Mouse (Mus musculus): ENCODE results near the gene Fzd7. TPM values are rescaled to one million over a fixed set of nuclear protein-coding genes. Genes with fewer than 3 reads are reported as not detected.
A peak's percentile ranks its signal among the peaks of the same experiment; 100 is the strongest.

The Fzd7 gene
- polyA plus RNA-seq, 1 experiment from 2014 or later = 3.5 TPM

GRCm38 (mm10) chr1:59448497-59449270, 33.5 kb upstream of the Fzd7 start:
- Histone ChIP-seq H3K27ac (replicated peaks) (no peak overlapping the region), H3K4me2 (replicated peaks) (no peak overlapping the region), H3K9me3 (no peaks in the 10 kb centered on the region), H3K9ac (replicated peaks) (no peak overlapping the region), H3K4me1 (peaks cover 3% of the 10 kb centered on the region; the same call in 1 of the 2 replicates), H3K4me3 (no peak overlapping the region), H3K27me3 (no peaks in the 10 kb centered on the region; the same call in 1 of the 2 replicates), H3K36me3 (no peaks in the 10 kb centered on the region)
- WGBS = 34% methylated on average over 11 of the region's 11 CpGs
- no peak for ATAC-seq (replicated peaks)

- H3K4me1 ChIP-seq = peaks cover 3% of the 10 kb centered on the region; the same call in 1 of the 2 replicates
- H3K9me3 ChIP-seq = no peaks in the 10 kb centered on the region
- WGBS = 24% methylated on average over 11 of the region's 11 CpGs
- no peak overlapping the region for H3K27ac ChIP-seq (replicated peaks)
- no peak overlapping the region for H3K9ac ChIP-seq (replicated peaks)
- no peaks in the 10 kb centered on the region for H3K36me3 ChIP-seq
- no peak for ATAC-seq (replicated peaks)
- no peak overlapping the region for H3K4me3 ChIP-seq
- no peak overlapping the region for H3K4me2 ChIP-seq (replicated peaks)
- H3K27me3 ChIP-seq = no peaks in the 10 kb centered on the region; the same call in 1 of the 2 replicates
Observed at GRCm38 (mm10) chr1:59449423-59449822, 32.8 kb upstream of the Fzd7 start.

DNA sequence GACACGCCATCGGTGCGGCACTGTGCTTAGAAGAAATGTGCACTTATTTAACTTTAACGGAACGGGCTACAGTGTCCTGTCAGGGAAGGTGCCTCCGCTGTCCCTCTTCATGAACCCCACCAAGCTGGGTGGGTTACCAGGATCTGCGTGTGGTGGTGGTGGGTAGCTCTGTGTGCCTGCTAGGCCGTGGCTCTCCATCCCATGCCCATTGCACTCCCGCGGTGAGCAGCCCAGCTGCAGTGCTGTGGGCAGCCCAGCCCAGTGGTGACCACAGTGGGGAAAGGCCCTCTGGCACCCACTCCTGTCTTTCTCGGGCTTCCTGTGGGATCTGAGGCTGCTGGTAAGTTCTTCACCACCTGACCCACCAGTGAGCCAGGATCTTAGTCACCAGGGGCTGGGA, 31.3 kb upstream of the Fzd7 start:
- Histone ChIP-seq H3K27me3 (no peaks in the 10 kb centered on the region; the same call in 1 of the 2 replicates), H3K9me3 (no peaks in the 10 kb centered on the region), H3K36me3 (no peaks in the 10 kb centered on the region), H3K27ac (replicated peaks) (no peak overlapping the region), H3K4me1 (peaks cover 3% of the 10 kb centered on the region; the same call in 1 of the 2 replicates), H3K4me2 (replicated peaks) (no peak overlapping the region), H3K9ac (replicated peaks) (no peak overlapping the region), H3K4me3 (no peak overlapping the region)
- WGBS = 81% methylated on average over 11 of the region's 11 CpGs
- ATAC-seq (replicated peaks) = no peak

- peaks cover 3% of the 10 kb centered on the region; the same call in 1 of the 2 replicates for H3K4me1 ChIP-seq
- H3K36me3 ChIP-seq = no peaks in the 10 kb centered on the region
- 13% methylated on average over 9 of the region's 9 CpGs for WGBS
- no peak overlapping the region for H3K9ac ChIP-seq (replicated peaks)
- H3K4me3 ChIP-seq = no peak overlapping the region
- H3K27me3 ChIP-seq = no peaks in the 10 kb centered on the region; the same call in 1 of the 2 replicates
- no peak for ATAC-seq (replicated peaks)
- H3K27ac ChIP-seq (replicated peaks) = no peak overlapping the region
- no peak overlapping the region for H3K4me2 ChIP-seq (replicated peaks)
- H3K9me3 ChIP-seq = no peaks in the 10 kb centered on the region
Observed at GRCm38 (mm10) chr1:59451584-59451983, 30.6 kb upstream of the Fzd7 start.

- H3K27ac ChIP-seq (replicated peaks) = no peak overlapping the region
- H3K9me3 ChIP-seq = no peaks in the 10 kb centered on the region
- 23% methylated on average over 3 of the region's 3 CpGs for WGBS
- no peak overlapping the region for H3K4me3 ChIP-seq
- peaks cover 10% of the 10 kb centered on the region for H3K4me1 ChIP-seq
- H3K9ac ChIP-seq (replicated peaks) = no peak overlapping the region
- no peaks in the 10 kb centered on the region for H3K27me3 ChIP-seq
- no peaks in the 10 kb centered on the region for H3K36me3 ChIP-seq
- no peak overlapping the region for H3K4me2 ChIP-seq (replicated peaks)
- ATAC-seq (replicated peaks) = no peak
Observed at GRCm38 (mm10) chr1:59456825-59457224, 25.4 kb upstream of the Fzd7 start.

GRCm38 (mm10) chr1:59457873-59458272, 24.4 kb upstream of the Fzd7 start:
- Histone ChIP-seq H3K4me1 (peaks cover 10% of the 10 kb centered on the region), H3K36me3 (no peaks in the 10 kb centered on the region), H3K4me3 (no peak overlapping the region), H3K27me3 (no peaks in the 10 kb centered on the region), H3K27ac (replicated peaks) (no peak overlapping the region), H3K4me2 (replicated peaks) (no peak overlapping the region), H3K9ac (replicated peaks) (no peak overlapping the region), H3K9me3 (no peaks in the 10 kb centered on the region)
- WGBS = 85% methylated on average over 4 of the region's 4 CpGs
- no peak for ATAC-seq (replicated peaks)

DNA sequence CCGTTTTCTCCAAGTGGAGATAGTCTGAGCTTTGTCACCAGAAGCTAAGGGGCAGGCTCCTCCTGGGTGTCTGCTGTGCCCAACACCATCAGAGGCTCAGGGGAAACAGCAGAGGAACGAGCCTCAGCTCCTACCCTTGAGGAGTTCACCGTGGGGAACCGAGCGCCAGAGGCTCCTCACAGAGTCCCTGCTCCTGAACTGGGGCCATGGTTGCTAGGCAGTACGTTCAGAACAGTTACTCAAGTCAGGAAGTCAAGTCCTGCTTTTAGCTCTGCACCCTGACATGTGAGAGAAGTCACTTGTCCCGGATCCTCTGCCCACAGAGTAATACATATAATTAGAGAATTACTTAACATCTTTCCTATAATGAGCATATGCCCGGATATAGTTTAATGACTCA, 23.3 kb upstream of the Fzd7 start:
- Histone ChIP-seq H3K9ac (replicated peaks) (no peak overlapping the region), H3K4me3 (no peak overlapping the region), H3K27me3 (no peaks in the 10 kb centered on the region), H3K36me3 (no peaks in the 10 kb centered on the region), H3K27ac (replicated peaks) (no peak overlapping the region), H3K4me1 (peaks cover 10% of the 10 kb centered on the region), H3K9me3 (no peaks in the 10 kb centered on the region), H3K4me2 (replicated peaks) (0 out of 2 replicates have a peak overlapping the region, but pooled peaks have one; percentile 8)
- no peak for ATAC-seq (replicated peaks)
- 18% methylated on average over 8 of the region's 8 CpGs for WGBS

DNA sequence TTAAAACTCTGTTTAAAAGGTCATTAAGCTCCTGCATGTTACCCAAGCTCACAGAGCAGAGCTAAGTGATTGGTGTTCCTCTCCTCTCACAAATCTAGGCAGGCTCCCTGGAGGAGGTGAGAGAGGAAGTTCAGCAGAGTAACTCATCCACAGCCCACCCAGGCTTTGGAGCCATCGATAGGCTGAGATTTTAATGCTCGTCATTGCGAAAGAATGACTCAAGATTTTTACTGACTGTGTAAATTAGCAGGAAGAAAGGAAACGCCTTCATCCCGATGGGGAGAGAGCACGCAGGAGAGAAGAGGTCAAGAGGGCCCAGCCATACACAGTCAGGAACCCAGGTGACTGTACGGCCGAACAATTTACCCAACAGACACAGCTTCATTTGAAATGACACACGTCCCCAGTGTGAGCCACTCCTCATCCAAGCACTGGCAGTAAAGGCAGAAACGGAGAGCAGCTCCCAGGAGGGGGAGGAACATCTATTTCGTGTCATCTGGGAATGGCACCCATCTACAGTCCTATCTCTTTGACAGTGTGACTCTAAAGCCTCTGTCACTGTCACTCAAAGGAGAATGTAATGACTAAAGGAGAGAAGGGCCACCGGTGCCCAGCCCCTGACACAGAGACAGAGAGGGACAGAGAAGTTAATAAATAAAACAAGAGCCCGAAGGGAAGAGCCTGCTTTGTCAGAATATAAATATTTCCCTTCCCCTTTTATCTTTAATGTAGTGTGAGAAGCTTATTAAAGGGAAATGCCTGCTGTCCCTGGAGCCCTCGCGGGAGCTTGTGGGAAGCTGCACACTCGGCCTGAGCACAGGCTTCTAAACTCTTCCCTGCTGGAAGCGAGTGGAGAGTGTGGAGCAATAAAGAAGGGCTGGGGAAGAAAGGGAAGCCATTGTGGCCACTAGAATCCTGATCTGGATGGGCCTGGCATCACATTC, 17.3 kb upstream of the Fzd7 start:
- H3K4me2 ChIP-seq (replicated peaks) = no peak overlapping the region
- H3K36me3 ChIP-seq = no peaks in the 10 kb centered on the region
- H3K27me3 ChIP-seq = no peaks in the 10 kb centered on the region
- H3K9me3 ChIP-seq = no peaks in the 10 kb centered on the region
- ATAC-seq (replicated peaks) = no peak
- no peaks in the 10 kb centered on the region; the same call in 1 of the 2 replicates for H3K4me1 ChIP-seq
- no peak overlapping the region for H3K27ac ChIP-seq (replicated peaks)
- 55% methylated on average over 17 of the region's 17 CpGs for WGBS
- H3K9ac ChIP-seq (replicated peaks) = no peak overlapping the region
- H3K4me3 ChIP-seq = no peak overlapping the region

DNA sequence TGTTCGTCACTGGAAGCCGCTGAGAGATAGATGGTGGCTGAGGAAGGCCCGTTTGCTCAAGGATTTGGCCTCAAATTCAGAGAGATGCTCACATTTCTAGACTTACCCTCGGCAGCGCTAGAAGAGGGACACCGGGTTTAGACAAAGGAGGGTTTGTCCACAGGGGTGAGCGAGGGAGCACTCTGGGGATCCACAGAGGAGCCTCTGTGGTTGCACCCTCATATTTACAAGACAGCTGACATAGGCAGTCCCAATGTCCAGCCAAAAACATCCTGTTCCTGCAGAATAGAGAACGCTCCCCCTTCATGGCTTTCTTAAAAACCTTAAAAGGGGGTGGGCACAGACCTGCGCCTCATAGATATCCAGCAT, 16.6 kb upstream of the Fzd7 start:
- Histone ChIP-seq H3K9me3 (no peaks in the 10 kb centered on the region), H3K27me3 (no peaks in the 10 kb centered on the region), H3K9ac (replicated peaks) (no peak overlapping the region), H3K36me3 (no peaks in the 10 kb centered on the region), H3K4me1 (no peaks in the 10 kb centered on the region; the same call in 1 of the 2 replicates), H3K4me3 (no peak overlapping the region), H3K27ac (replicated peaks) (no peak overlapping the region), H3K4me2 (replicated peaks) (no peak overlapping the region)
- no peak for ATAC-seq (replicated peaks)
- WGBS = 72% methylated on average over 9 of the region's 9 CpGs

DNA sequence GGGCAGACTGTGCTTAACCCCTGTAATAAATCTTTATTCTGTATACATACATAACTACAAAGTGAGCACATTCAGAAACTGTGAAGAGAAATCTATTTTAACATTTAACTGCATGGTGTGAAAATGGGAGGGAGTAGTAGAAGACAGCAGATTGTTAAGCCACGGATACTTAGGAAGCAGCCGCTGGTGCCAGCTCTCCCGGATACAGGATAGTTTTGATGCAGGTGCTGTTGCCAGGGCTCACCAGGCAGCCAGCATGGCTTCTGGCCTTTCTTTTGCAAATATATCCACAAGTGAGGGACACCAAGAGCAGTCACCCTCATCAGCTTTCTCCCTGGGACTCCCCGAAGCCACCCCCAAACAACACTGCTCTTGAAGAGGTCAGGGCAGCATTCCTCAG, 13.1 kb upstream of the Fzd7 start:
- H3K9ac ChIP-seq (replicated peaks) = no peak overlapping the region
- H3K27me3 ChIP-seq = no peaks in the 10 kb centered on the region
- H3K36me3 ChIP-seq = no peaks in the 10 kb centered on the region
- no peaks in the 10 kb centered on the region for H3K9me3 ChIP-seq
- no peak for ATAC-seq (replicated peaks)
- H3K27ac ChIP-seq (replicated peaks) = no peak overlapping the region
- 30% methylated on average over 4 of the region's 4 CpGs for WGBS
- peaks cover 6% of the 10 kb centered on the region for H3K4me1 ChIP-seq
- H3K4me3 ChIP-seq = no peak overlapping the region
- H3K4me2 ChIP-seq (replicated peaks) = no peak overlapping the region

- Histone ChIP-seq H3K4me1 (peaks cover 6% of the 10 kb centered on the region), H3K4me3 (no peak overlapping the region), H3K9ac (replicated peaks) (no peak overlapping the region), H3K4me2 (replicated peaks) (no peak overlapping the region), H3K27ac (replicated peaks) (no peak overlapping the region), H3K36me3 (no peaks in the 10 kb centered on the region), H3K9me3 (no peaks in the 10 kb centered on the region), H3K27me3 (no peaks in the 10 kb centered on the region)
- WGBS = 60% methylated on average over 4 of the region's 4 CpGs
- no peak for ATAC-seq (replicated peaks)
Observed at GRCm38 (mm10) chr1:59470766-59471165, 11.5 kb upstream of the Fzd7 start.
